Mouse (Mus musculus) intestine, embryonic 14.5 days (tissue): ENCODE measurements at regions not wholly inside any gene's neighbourhood (a gene's known extent, or its start where the extent isn't known, plus 50 kb on each side); places are given as distances from the start of the nearest gene placed in this dataset.
"Not testable (repeated sequence)": the region's sequence is repeated elsewhere in the genome, so short reads cannot be mapped to it uniquely, and the experiment has no call there.

Source experiments
- ATAC-seq: fragments of 200-750 bp; cut with Nextera tagmentation; replicated peaks from 2 replicates; pipeline ENCODE4 v1.8.0; 2017; ENCODE audit warnings: low read depth, moderate number of reproducible peaks, moderate TSS enrichment, moderate library complexity; ENCODE audit not compliant: low FRiP score, low TSS enrichment
- DNase-seq: peaks from one replicate; pipeline ENCODE4 v3.0.0-alpha.2; 2018; ENCODE audit warnings: low spot score
- H3K27ac ChIP-seq: fragments of 300-500 bp; sonication (generic); 2 replicates; pipeline ENCODE4 v1.5.1; 2014; ENCODE audit warnings: low read depth, mild to moderate bottlenecking, control low read depth
- H3K27me3 ChIP-seq: fragments of 300-500 bp; sonication (generic); replicated peaks from 2 replicates; pipeline ENCODE4 v1.6.1; 2014; ENCODE audit warnings: low read length, control low read depth; ENCODE audit not compliant: control insufficient read depth, insufficient read depth
- H3K36me3 ChIP-seq: fragments of 300-500 bp; sonication (generic); 2 replicates; pipeline ENCODE4 v1.6.1; 2014; ENCODE audit warnings: low read length, control low read depth; ENCODE audit not compliant: control insufficient read depth, insufficient read depth
- H3K4me1 ChIP-seq: fragments of 300-500 bp; sonication (generic); replicated peaks from 2 replicates; pipeline ENCODE4 v1.6.1; 2014; ENCODE audit warnings: low read length, control low read depth, mixed read lengths; ENCODE audit not compliant: control insufficient read depth, insufficient read depth
- H3K4me2 ChIP-seq: fragments of 300-500 bp; sonication (generic); 2 replicates; pipeline ENCODE4 v1.6.1; 2014; ENCODE audit warnings: low read length
- H3K4me3 ChIP-seq: fragments of 300-500 bp; sonication (generic); 2 replicates; pipeline ENCODE4 v1.5.1; 2014; ENCODE audit warnings: low read depth, low read length, control low read depth, mixed read lengths
- H3K9ac ChIP-seq: fragments of 300-500 bp; sonication (generic); 2 replicates; pipeline ENCODE4 v1.6.1; 2014; ENCODE audit warnings: mild to moderate bottlenecking, low read length
- H3K9me3 ChIP-seq: fragments of 300-500 bp; sonication (generic); 2 replicates; pipeline ENCODE4 v1.6.1; 2016; ENCODE audit warnings: low read length, control low read depth; ENCODE audit not compliant: control insufficient read depth
- WGBS: fragments of 180-500 bp; shearing (Covaris S2); extraction: QIAGEN DNeasy Blood & Tissue Kit; methylation state at CpG from one replicate; pipeline ENCODE4 v1.1.7; 2014; 5-methylcytosine and 5-hydroxymethylcytosine counted together

DNA sequence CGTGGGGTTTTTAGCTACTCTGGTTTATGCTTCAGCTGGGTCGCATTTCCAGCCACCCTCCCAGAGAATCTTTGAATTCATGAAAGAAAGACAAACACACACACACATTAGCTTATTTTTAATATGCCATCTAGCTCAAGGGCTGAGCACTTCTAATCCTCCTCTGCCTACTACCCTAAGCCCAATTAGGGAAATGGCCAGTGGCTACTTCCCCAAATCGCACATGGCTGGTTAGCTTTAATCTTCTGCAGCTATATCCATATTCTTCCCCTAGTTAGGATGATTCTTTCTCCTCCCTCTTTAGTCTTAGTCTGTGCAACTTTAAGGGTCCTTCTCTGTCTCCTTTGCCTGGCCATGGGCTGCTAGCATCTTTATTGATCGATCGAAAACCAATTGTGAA is 166.3 kb downstream of the Dio2 start:
- Histone ChIP-seq H3K4me2 (no peak overlapping the region), H3K9ac (no peak overlapping the region), H3K36me3 (no peaks in the 10 kb centered on the region), H3K9me3 (no peaks in the 10 kb centered on the region), H3K4me1 (no peaks in the 10 kb centered on the region), H3K27me3 (no peaks in the 10 kb centered on the region), H3K4me3 (no peak overlapping the region), H3K27ac (no peak overlapping the region)
- DNase-seq (no peak), ATAC-seq (no peak)
- WGBS = 88% methylated on average over 5 of the region's 5 CpGs

DNA sequence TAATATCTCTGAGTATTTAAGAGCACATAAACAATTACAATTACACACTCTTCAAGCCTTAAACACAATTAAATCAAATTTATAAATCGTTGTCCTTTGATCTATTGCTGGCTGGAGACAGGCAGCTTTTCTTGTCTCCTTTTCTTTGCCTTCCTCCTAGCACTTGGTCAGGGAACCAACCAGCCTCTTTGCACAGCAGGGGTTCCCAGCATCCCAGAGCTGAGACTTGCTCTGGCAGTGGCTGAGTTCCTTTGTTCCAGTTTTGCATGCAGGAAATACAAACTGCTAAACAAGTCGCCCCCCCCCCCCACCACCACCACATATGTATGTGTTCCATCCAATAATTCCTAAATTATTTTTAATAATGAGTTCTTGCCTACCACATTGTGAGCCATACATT is 166.7 kb downstream of the Dio2 start:
- no peaks in the 10 kb centered on the region for H3K27me3 ChIP-seq
- ATAC-seq (no peak), DNase-seq (no peak)
- no peaks in the 10 kb centered on the region for H3K9me3 ChIP-seq
- no peak overlapping the region for H3K27ac ChIP-seq
- H3K4me2 ChIP-seq = no peak overlapping the region
- no peak overlapping the region for H3K4me3 ChIP-seq
- H3K36me3 ChIP-seq = no peaks in the 10 kb centered on the region
- H3K9ac ChIP-seq = no peak overlapping the region
- no peaks in the 10 kb centered on the region for H3K4me1 ChIP-seq
- 25% methylated on average over 2 of the region's 2 CpGs for WGBS

DNA sequence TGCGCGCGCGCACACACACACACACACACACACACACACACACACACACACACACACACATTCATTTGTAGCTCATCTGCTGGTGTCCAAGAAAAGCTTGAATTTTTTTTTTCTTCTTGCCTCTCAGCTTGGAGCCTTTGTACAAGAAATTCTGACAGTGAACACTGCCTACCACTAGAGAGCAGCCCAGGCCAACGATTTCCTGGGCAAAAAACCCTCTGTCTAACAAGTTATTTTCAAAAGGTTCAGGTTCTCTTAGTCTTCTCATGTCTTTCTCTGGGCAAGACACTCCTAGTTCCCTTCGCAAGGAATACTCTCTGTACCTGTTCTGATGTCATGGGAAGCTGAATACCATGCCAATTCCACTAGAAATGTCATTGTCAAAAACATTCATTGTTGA is 171.9 kb downstream of the Dio2 start:
- Histone ChIP-seq H3K9ac (no peak overlapping the region), H3K27ac (no peak overlapping the region), H3K36me3 (no peaks in the 10 kb centered on the region), H3K27me3 (no peaks in the 10 kb centered on the region), H3K9me3 (no peaks in the 10 kb centered on the region), H3K4me2 (no peak overlapping the region), H3K4me1 (no peaks in the 10 kb centered on the region), H3K4me3 (no peak overlapping the region)
- ATAC-seq = no peak
- peak; percentile 53 for DNase-seq
- WGBS = 83% methylated on average over 6 of the region's 6 CpGs

DNA sequence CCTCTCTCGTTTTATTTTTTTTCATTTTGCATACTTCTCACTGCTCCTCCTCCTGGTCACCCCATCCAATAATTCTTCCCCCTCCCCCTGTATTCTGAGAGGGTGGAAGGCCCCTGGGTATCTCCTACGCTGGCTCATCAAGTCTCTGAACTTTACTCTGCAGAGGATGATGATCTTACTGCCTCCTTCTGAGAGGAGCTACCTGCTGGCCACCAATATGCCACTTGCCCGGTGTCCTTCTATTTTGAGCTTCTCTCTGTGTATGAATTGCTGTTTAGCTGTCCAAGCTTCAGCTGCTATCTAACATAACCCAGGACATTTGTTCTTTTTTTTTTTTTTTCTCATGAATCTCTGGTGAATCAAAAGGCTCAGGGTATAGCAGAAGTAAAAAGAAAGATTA is 173.2 kb downstream of the Dio2 start:
- Histone ChIP-seq H3K4me1 (no peaks in the 10 kb centered on the region), H3K9me3 (no peaks in the 10 kb centered on the region), H3K27me3 (no peaks in the 10 kb centered on the region), H3K36me3 (no peaks in the 10 kb centered on the region), H3K9ac (no peak overlapping the region), H3K4me3 (no peak overlapping the region), H3K27ac (no peak overlapping the region), H3K4me2 (no peak overlapping the region)
- DNase-seq = no peak
- 83% methylated on average over 3 of the region's 3 CpGs for WGBS
- ATAC-seq = no peak

DNA sequence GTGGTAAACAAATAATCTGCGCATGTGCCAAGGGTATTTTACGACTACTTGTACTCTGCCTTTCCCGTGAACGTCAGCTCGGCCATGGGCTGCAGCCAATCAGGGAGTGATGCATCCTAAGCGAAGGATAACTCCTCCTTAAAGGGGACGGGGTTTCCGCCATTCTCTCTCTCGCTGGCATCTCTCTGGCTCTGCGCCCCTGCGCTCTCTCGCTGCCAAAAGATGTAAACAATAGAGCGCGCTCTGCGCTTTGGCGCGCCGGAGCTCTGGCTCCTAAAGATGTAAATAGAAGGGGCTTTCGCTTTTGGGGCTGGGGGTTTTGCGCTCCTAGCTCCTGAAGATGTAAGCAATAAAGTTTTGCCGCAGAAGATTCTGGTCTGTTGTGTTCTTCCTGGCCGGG is 173.6 kb downstream of the Dio2 start:
- H3K4me3 ChIP-seq, H3K36me3 ChIP-seq, H3K4me1 ChIP-seq, H3K27me3 ChIP-seq, DNase-seq, H3K9ac ChIP-seq, H3K27ac ChIP-seq, ATAC-seq, H3K4me2 ChIP-seq, H3K9me3 ChIP-seq: not testable (repeated sequence)
- 87% methylated on average over 17 of the region's 22 CpGs for WGBS

DNA sequence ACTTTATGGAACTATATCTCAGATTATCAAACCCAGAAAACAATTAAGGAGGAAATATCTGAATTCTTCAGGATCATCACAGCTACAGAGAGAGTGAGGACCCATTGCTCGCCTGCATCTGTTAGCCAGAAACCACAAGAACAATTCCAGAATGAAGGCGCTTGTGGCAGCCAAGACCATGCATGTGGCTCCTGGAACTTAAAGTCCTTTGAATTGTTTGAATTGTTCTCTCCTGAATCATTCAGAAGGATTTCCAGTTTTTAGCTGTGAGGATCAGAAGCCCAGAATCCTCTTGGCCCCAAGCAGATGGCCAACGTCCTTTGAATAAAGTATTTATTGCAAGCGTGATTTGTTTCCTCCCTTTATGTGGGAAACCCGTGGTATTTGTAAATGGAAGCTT is 195.9 kb downstream of the Dio2 start:
- Histone ChIP-seq H3K9ac (no peak overlapping the region), H3K27me3 (no peaks in the 10 kb centered on the region), H3K9me3 (no peaks in the 10 kb centered on the region), H3K4me1 (no peaks in the 10 kb centered on the region), H3K4me2 (no peak overlapping the region), H3K36me3 (no peaks in the 10 kb centered on the region), H3K4me3 (no peak overlapping the region), H3K27ac (no peak overlapping the region)
- ATAC-seq = no peak
- 72% methylated on average over 5 of the region's 5 CpGs for WGBS
- DNase-seq = no peak
